In the genomic region with DNA sequence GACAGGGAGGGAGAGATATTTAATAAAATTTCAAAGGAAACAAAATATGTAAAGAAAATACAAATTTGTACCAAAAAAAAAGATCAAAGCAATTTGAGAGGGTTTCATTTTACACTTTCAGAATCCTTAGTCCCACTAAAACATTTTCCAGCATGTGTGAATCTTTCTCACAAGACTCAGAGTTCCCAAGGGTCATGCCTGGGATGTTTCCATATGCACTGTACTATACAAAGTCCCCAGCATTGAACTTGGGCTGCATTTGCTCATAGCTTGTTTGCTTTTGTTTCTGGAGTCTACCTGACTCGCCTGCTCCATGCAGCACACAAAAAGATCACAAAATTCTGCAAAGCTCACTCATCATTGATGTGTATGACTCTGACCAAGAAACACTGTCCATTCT, we compare ENCODE assay signal across 22 mouse cellular contexts.
"Had no signal": no experiment of that assay in that cellular context is flagged by ENCODE, and none has a peak within 500 bp of the region (broad histone marks: within the 10 kb centered on the region; RNA-seq: fewer than 3 reads in every experiment).

No protein-coding gene starts in this region.

- H3K36me3 ChIP-seq: kidney, embryonic 15.5 days; liver, embryonic 12.5 days; liver, embryonic 15.5 days; lung, embryonic 15.5 days; midbrain, embryonic 10.5 days; midbrain, embryonic 13.5 days; neural tube, embryonic 13.5 days had no signal

- H3K27me3 ChIP-seq: kidney, embryonic 15.5 days; liver, embryonic 12.5 days; liver, embryonic 15.5 days; lung, embryonic 15.5 days; megakaryocyte, embryonic 14.5 days; midbrain, embryonic 13.5 days; neural tube, embryonic 13.5 days had no signal

- ATAC-seq: liver, embryonic 12.5 days; midbrain, embryonic 13.5 days; midbrain, embryonic 16.5 days had no signal

- DNase-seq: kidney, adult 8-10 months; kidney, postnatal 10 days; kidney, postnatal 36 days; layer of hippocampus, postnatal 36 days; liver; lung, adult 18-20 months; lung, postnatal 10 days; lung, postnatal 36 days; retina, postnatal 1 day; thymus, adult 2 months; thymus, postnatal 25 days had no signal

- H3K4me1 ChIP-seq: kidney, embryonic 15.5 days; liver, embryonic 12.5 days; liver, embryonic 15.5 days; lung, embryonic 15.5 days; megakaryocyte, embryonic 14.5 days; midbrain, embryonic 10.5 days; midbrain, embryonic 13.5 days; neural tube, embryonic 13.5 days had no signal

- H3K9ac ChIP-seq: kidney, embryonic 15.5 days; liver, embryonic 12.5 days; liver, embryonic 15.5 days; lung, embryonic 15.5 days; midbrain, embryonic 13.5 days; neural tube, embryonic 13.5 days had no signal

- H3K4me2 ChIP-seq: kidney, embryonic 15.5 days; liver, embryonic 12.5 days; liver, embryonic 15.5 days; lung, embryonic 15.5 days; midbrain, embryonic 13.5 days; neural tube, embryonic 13.5 days had no signal

- H3K9me3 ChIP-seq: kidney, embryonic 15.5 days; liver, embryonic 12.5 days; liver, embryonic 15.5 days; lung, embryonic 15.5 days; megakaryocyte, embryonic 14.5 days; midbrain, embryonic 10.5 days; midbrain, embryonic 13.5 days; neural tube, embryonic 13.5 days had no signal

- H3K4me3 ChIP-seq: kidney, embryonic 15.5 days; liver, embryonic 12.5 days; liver, embryonic 15.5 days; lung, embryonic 15.5 days; megakaryocyte, embryonic 14.5 days; midbrain, embryonic 10.5 days; midbrain, embryonic 13.5 days; myocyte; neural tube, embryonic 13.5 days had no signal

- H3K27ac ChIP-seq: kidney, embryonic 15.5 days; liver, embryonic 12.5 days; liver, embryonic 15.5 days; lung, embryonic 15.5 days; midbrain, embryonic 10.5 days; midbrain, embryonic 13.5 days; neural tube, embryonic 13.5 days; stomach, postnatal 0 days had no signal
